Mouse (Mus musculus): ENCODE measurements at regions not wholly inside any gene's neighbourhood (a gene's known extent, or its start where the extent isn't known, plus 50 kb on each side); places are given as distances from the start of the nearest gene placed in this dataset.

GRCm38 (mm10) chr8:10827560-10827959 lies 180.7 kb downstream of the Irs2 start:
- TF ChIP-seq CTCF (IDR thresholded peaks at IDR 0.05; ENCODE audit: low read depth) (peak; percentile 24; the same call in 1 of the 2 replicates), EP300 (IDR thresholded peaks at IDR 0.05; ENCODE audit: low read depth) (no peak)
